Mouse (Mus musculus): ENCODE results near the gene Pmpcb. TPM values are rescaled to one million over a fixed set of nuclear protein-coding genes. Genes with fewer than 3 reads are reported as not detected.

Pmpcb gene
- total RNA-seq, 4 experiments from 2014 or later = 289 to 312 (median 300) TPM

DNA sequence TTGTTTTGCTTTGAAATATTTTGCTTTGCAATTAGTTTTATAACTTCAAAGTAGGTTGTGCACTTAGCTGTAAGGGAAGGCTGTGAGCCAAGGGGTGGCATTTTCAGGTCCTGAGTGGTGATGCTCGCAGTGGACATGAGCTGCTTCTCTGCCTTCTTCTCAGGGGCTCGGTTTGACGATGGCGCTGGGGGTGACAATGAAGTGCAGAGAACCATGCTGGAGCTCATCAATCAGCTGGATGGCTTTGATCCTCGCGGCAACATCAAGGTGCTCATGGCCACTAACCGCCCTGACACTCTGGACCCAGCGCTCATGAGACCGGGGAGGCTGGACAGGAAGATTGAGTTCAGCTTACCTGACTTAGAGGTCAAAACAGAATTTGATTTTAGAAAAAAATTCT, 66.0 kb downstream of the Pmpcb start:
- DNase-seq (ENCODE audit: low spot score) = no peak

DNA sequence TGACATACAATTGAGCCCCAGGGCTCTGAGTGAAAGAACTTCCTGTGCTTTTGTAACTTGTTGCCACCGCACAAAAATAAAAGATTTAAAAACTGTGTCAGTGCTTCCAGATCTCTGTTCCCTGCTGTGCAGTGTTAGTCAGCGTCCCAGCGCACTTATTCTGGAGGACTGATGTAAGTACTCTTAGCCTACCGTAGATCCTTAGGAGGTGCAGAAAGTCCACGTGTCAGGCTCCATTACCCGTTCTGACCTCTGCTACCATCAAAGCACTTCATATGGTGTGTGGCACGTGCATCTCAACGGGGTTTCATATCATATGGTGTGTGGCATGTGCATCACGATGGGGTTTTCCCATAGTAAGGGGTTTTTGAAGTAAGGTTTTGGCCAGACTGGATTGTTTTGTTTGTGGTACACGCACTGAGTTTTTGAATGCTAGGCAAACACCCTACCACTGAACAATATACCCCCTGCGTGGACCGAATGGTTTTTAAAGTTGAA, 66.8 kb downstream of the Pmpcb start:
- DNase-seq (ENCODE audit: low spot score) = no peak

DNA sequence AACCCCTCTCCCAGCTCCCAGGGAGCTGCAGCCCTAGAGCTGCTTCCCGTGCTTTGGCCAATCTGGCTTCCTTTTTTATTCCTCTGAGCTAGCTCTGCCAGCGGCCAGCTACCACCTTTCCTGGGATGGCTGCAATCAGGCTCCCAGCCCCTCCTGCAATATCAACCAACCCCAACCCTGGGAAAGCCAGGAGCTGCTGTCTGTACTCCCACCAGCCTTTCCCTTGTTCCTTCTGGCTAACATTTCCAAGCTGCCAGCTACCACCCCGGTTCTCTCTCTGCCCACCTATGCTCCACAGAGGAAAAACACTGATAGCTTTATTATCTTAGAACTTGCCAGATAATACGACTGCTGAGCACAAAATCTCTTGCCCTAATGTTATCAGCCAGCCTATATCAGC, 67.9 kb downstream of the Pmpcb start:
- DNase-seq (ENCODE audit: low spot score) = no peak

Other genes with a start within 250 kb of the Pmpcb start
- gene Lrrc17, start 193.6 kb upstream of the Pmpcb start, total RNA-seq (2022) = 1 to 10 TPM; 1.5 to 3.2 (median 2.2) TPM
- not detected for gene Fbxl13, start 91.5 kb upstream of the Pmpcb start, total RNA-seq (2022)
- gene Armc10, start 91.3 kb upstream of the Pmpcb start, total RNA-seq (2022) = 1 to 10 TPM; 7.5 to 8.3 (median 7.8) TPM
- 1 to 10 TPM; 5.0 to 7.0 (median 6.8) TPM for gene Napepld, start 35.7 kb upstream of the Pmpcb start, total RNA-seq (2022)
- gene Dnajc2, start 48.1 kb downstream of the Pmpcb start, total RNA-seq (2022) = 10 to 100 TPM; 19.5 to 23.9 (median 20.7) TPM
- 100 to 1,000 TPM in 1 of 4 experiments, 10 to 100 TPM in 3; 87.6 to 100 (median 93.1) TPM for gene Psmc2, start 48.1 kb downstream of the Pmpcb start, total RNA-seq (2022)
- not detected for gene Slc26a5, start 128.5 kb downstream of the Pmpcb start, total RNA-seq (2022)

Data from heart, adult 8-10 months (tissue).